Mouse (Mus musculus): ENCODE results near the gene Nfkbil1.

Gene Nfkbil1

DNA sequence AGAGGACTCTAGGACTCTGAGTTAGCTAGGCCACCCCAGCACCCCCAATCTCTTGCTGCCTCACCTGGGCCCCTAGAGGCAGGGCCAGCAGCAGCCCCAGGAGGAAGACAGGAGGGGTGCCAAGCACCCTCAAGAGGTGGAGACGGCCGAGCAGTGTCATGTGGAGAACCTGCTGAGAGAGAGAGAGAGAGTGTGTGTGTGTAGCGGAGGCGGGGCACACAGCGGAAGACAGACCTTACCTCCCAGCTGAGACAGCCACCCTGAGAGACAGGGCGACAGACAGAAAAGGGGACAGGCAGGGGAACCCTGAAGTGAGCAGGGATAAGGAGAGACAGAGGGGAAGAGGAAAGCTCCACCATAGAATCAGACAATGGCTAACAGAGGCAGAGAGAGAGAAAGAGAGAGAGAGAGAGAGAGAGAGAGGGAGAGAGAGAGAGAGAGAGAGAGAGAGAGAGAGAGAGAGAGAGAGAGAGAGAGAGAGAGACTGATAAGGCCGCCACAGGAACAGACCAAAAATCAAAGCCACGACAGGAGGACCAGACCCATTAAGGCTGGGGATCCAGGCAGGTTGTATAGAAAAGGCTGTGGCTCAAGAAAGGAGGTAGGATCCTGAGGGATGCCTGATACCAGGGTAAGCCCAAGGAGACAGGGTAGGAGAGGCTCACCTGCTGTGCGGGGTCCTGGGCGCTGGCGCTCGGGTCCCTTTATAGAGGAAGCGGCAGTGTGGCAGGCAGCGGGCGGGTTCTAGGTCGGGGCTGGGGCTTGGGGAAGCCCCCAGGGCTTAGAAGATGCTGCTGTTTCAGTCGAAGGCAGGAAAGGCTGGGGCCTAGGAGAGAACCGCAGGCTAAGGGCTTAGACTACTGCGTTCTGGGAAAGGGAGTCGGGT lies 30.9 kb downstream of the Nfkbil1 start, which contains the start of gene Lta:
Gene Lta, minus strand, starts transcription at position 858 of the 886 bp plus-strand sequence.
- peak; percentile 92 for DNase-seq (ENCODE audit: low read depth, low spot score)

- no peak for DNase-seq (ENCODE audit: low read depth, low spot score)
Measured at GRCm38 (mm10) chr17:35202442-35202841, 33.1 kb downstream of the Nfkbil1 start.

DNA sequence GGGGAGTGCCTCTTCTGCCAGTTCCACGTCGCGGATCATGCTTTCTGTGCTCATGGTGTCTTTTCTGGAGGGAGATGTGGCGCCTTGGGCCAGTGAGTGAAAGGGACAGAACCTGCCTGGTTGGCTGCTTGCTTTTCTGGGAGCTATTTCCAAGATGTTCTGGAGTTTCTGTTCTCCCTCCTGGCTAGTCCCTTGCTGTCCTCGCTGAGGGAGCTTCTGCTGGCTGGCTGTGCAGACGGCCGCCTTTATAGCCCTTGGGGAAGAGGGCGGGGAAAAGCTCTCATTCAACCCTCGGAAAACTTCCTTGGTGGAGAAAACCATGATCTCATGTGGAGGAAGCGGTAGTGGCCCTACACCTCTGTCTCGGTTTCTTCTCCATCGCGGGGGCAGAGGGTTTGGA lies 33.8 kb downstream of the Nfkbil1 start, which contains the start of gene Tnf:
Gene Tnf, minus strand, starts transcription at position 221 of the 400 bp plus-strand sequence.
- DNase-seq (ENCODE audit: low read depth, low spot score), result peak; percentile 89

DNA sequence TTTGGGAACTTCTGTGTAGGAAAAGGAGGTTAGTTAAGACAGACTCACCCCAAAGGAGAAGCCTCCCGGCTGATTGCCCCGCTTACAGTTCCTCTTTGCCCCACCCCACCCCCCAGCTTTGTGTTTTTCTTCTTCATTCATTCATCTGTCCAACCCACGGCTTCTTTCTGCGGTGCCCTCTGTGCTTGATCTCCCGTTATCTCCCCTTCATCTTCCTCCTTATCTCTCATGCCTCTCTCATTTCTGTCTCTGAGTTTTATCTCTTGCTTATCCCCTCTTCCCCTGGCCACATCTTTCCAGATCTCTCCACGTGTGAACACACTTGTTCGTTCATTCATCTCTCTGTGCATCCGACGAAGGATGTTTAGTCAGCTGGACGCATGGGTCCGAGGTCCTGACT lies 34.5 kb downstream of the Nfkbil1 start:
- DNase-seq (ENCODE audit: low read depth, low spot score), result peak; percentile 72

DNA sequence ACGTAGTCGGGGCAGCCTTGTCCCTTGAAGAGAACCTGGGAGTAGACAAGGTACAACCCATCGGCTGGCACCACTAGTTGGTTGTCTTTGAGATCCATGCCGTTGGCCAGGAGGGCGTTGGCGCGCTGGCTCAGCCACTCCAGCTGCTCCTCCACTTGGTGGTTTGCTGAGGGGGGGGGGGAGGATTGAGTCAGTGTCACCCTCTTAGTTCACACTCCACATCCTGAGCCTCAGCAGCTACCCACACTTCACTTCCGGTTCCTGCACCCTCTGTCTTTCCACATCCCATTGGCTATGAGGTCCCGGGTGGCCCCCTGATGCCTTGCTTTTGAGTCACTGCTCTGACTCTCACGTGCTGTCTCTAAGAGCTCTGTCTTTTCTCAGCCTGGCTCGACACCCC lies 35.2 kb downstream of the Nfkbil1 start:
- DNase-seq (ENCODE audit: low read depth, low spot score), result peak; percentile 87

DNA sequence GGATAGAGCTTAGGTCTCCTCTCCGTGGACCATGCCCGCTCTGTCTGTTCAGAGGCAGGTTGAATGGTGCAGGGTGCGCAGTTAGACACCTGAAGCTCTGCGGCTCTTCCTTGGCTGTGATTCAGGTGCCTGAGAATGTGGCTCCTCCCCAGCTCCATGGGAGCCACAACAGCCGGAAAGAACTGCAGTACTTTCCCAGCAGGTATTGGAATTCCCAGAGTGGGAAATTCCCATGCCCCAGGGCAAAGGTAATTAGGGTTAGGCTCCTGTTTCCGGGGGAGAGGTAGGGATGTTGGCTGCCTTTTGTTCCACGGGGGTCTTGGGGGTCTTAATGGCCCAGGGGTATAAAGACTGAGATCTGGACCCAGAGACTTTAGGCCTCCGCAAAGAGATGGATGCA lies 36.6 kb downstream of the Nfkbil1 start:
- no peak for DNase-seq (ENCODE audit: low read depth, low spot score)

DNA sequence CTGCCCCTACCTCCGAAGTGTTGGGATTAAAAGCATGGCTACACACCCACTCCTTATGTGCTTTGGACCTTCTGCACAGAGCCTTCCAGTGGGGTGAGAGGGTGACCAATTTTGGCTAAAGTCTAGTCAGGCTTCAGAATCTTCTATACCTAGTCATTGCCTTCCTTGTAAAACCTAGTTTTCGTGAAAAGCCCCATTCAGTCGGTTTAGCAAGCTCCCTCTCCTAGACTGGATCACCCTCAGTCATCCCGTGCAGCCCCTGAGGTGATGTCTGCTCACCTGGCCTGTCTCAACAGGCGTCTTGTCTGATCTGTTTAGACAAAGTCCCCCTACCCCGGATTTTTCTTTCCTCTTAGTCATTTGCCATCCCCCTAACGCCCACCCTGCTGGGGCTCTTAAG lies 37.6 kb downstream of the Nfkbil1 start:
- peak; percentile 52 for DNase-seq (ENCODE audit: low read depth, low spot score)

DNA sequence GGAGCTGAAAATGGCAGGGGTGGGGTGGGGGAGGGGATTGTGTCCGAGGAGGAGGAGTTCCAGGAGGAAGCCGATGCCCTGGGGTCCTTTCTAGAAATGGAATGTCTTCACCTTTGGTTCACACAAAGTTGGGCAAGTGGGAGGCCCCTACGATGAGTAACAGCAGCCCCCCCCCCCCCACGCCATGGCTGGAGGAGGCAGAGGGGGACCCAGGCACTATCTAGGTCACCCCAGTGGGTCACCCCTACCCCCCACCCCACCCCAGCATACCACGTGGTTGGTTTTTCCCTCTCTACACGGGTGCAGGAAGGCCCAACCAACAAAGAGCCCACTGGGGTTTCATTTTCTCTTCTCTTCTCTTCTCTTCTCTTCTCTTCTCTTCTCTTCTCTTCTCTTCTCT lies 38.5 kb downstream of the Nfkbil1 start:
- peak; percentile 89 for DNase-seq (ENCODE audit: low read depth, low spot score)

DNA sequence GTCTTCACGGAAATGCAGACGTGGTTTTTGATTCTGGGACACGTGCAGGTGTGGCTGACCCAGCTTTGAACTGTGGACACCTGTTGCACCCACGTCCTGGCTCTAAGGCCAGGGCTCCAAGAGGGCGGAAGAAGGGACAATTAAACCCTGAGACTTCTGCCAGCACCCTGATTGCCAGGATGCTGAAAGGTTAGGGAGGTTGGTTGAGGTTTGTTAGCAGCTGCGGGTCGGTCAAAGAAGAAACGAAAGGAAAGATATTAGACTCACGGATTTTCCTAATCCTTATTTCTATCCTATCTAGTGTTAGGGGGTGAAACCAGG lies 39.3 kb downstream of the Nfkbil1 start:
- peak; percentile 80 for DNase-seq (ENCODE audit: low read depth, low spot score)

DNA sequence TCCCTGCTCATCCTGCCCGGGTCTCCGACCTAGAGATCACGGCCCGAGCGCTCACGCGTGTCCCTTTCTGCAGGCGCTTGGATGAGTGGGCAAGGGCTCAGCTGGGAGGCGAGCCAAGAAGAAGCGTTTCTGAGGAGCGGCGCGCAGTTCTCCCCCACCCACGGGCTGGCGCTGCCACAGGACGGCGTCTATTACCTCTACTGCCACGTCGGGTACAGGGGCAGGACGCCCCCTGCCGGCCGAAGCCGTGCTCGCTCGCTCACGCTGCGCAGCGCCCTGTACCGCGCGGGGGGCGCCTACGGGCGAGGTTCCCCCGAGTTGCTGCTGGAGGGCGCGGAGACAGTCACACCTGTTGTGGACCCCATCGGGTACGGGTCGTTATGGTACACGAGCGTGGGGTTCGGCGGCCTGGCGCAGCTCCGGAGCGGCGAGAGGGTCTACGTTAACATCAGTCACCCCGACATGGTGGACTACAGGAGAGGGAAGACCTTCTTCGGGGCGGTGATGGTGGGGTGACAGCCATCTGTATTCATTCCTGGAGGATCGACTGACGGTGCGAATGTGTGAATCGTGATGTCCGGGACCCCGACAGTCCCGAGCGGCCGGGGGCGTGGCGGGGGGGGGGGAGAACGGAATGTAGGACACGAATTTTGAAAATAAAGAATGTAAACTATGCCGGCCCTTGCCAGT lies 39.8 kb downstream of the Nfkbil1 start:
- DNase-seq (ENCODE audit: low read depth, low spot score), result peak; percentile 93

DNA sequence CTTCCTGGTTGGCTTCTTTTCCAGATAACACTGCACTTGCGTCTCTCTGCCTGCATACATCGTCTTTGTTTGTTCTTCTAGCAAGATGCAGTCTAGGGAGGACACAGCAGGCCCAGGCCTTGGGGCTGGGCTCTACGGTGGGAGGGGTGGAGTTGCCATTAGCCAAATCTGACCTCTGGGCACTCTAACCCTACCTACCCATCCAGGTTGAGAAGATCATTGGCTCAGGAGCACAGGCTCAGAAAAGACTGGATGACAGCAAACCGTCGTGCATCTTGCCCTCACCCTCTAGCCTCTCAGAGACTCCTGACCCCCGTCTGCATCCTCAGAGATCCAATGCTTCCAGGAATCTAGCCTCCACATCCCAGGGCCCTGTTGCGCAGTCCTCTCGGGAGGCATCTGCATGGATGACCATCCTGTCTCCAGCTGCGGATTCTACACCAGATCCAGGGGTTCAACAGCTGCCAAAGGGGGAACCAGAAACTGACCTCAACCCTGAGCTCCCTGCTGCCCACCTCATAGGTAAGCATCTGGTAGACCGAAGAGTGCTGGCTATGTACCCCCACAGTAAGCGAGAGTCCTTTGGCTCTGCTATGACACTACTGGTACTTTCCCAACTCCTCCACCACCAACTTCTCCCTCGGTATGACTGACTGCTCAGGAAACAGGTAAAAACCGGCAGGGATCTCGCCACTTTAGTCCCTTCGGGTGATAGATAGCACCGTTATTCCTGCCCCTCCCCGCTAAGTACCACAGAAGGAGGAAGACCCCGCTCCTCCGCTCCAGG lies 40.6 kb downstream of the Nfkbil1 start:
- no peak for DNase-seq (ENCODE audit: low read depth, low spot score)

- DNase-seq (ENCODE audit: low read depth, low spot score), result peak; percentile 96
Measured at GRCm38 (mm10) chr17:35193881-35194843, 41.4 kb downstream of the Nfkbil1 start, which contains the start of gene Ltb. Gene Ltb, plus strand, starts transcription at chr17:35194439.

- peak; percentile 81 for DNase-seq (ENCODE audit: low read depth, low spot score)
Measured at GRCm38 (mm10) chr17:35192924-35193323, 42.7 kb downstream of the Nfkbil1 start.

GRCm38 (mm10) chr17:35191723-35192122 lies 43.9 kb downstream of the Nfkbil1 start:
- DNase-seq (ENCODE audit: low read depth, low spot score), result peak; percentile 60

DNA sequence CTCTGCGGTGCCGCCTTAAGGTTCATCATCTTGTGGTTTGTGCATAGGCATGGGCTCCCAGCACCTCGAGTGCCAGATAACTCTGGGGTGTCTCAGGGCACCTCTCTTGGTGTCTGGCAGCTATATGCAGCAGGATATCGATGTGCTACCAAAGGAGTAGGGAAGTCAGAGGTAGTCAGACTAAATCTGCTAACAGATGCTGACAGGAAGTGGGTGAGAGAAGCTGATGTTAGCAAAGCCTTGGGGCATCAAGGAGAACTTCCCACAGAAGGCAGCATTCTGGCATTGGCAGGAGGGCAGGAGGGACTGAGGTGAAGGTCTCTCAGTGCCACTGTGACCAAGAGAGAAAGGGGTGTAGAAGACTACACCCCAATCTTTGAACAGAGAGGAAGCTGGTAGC lies 45.5 kb downstream of the Nfkbil1 start:
- DNase-seq (ENCODE audit: low read depth, low spot score), result peak; percentile 79

GRCm38 (mm10) chr17:35189186-35189585 lies 46.4 kb downstream of the Nfkbil1 start:
- peak; percentile 71 for DNase-seq (ENCODE audit: low read depth, low spot score)

- peak; percentile 90 for DNase-seq (ENCODE audit: low read depth, low spot score)
Measured at GRCm38 (mm10) chr17:35187959-35188610, 47.5 kb downstream of the Nfkbil1 start, which contains the start of gene Lst1. Gene Lst1, minus strand, starts transcription at chr17:35188439.

GRCm38 (mm10) chr17:35187345-35187744 lies 48.2 kb downstream of the Nfkbil1 start:
- peak; percentile 69 for DNase-seq (ENCODE audit: low read depth, low spot score)

- peak; percentile 91 for DNase-seq (ENCODE audit: low read depth, low spot score)
Measured at GRCm38 (mm10) chr17:35186681-35187080, 48.9 kb downstream of the Nfkbil1 start.

Data from A20 (cell line).